Mouse (Mus musculus): ENCODE measurements around the gene Tnnt2.

DNA sequence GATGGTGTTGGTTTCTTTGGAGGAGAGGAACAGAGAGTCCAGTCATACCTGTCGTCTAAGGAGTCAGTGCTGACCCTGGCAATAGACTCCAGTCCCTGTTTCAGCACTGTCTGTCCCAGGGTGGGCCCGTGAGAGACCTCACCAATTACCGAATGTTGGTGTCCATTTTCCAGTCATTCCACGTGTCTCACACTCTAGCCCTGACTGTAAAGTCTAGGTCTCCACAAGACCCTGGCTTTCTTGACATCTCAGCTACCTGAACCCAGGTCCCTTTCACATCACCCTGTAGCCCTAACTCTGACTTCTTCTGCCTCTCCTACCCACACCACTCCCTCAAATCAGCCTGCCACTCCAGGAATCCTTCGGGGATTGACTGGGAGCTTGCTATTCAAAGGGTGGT lies 26.4 kb downstream of the Tnnt2 start:
- TF ChIP-seq CTCF (IDR thresholded peaks at IDR 0.05; ENCODE audit: low read depth, low read length) (no peak), POLR2A (IDR thresholded peaks at IDR 0.05; ENCODE audit: borderline replicate concordance, low read depth, low read length) (no peak)
